Mouse (Mus musculus): ENCODE measurements around the gene Gm10718. TPM values are rescaled to one million over a fixed set of nuclear protein-coding genes. Genes with fewer than 3 reads are reported as not detected.
A peak's percentile ranks its signal among the peaks of the same experiment; 100 is the strongest.
"Not testable (repeated sequence)": the region's sequence is repeated elsewhere in the genome, so short reads cannot be mapped to it uniquely, and the experiment has no call there.

Gm10718 gene
- not detected in 2 replicates for polyA plus RNA-seq (2012; rRNA removed)

DNA sequence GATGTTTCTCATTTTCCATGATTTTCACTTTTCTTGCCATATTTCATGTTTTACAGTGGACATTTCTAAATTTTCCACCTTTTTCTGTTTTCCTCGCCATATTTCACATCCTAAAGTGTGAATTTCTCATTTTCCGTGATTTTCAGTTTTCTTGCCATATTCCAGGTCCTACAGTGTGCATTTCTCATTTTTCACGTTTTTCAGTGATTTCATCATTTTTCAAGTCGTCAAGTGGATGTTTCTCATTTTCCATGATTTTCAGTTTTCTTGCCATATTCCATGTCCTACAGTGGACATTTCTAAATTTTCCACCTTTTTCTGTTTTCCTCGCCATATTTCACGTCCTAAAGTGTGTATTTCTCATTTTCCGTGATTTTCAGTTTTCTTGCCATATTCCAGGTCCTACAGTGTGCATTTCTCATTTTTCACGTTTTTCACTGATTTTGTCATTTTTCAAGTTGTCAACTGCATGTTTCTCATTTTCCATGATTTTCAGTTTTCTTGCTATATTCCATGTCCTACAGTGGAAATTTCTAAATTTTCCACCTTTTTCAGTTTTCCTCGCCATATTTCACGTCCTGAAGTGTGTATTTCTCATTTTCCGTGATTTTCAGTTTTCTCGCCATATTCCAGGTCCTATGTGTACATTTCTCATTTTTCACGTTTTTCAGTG, at the start of gene Gm10718:
Gm10718 (plus strand) TSS at position 236 of the 673 bp plus-strand sequence.
- not testable (repeated sequence) for DNase-seq (ENCODE audit: low read depth)

DNA sequence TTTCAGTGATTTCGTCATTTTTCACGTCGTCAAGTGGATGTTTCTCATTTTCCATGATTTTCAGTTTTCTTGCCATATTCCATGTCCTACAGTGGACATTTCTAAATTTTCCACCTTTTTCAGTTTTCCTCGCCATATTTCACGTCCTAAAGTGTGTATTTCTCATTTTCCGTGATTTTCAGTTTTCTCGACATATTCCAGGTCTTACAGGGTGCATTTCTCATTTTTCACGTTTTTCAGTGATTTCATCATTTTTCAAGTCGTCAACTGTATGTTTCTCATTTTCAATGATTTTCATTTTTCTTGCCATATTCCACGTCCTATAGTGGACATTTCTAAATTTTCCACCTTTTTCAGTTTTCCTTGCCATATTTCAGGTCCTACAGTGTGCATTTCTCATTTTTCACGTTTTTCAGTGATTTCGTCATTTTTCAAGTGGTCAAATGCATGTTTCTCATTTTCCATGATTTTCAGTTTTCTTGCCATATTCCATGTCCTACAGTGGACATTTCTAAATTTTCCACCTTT, 22.8 kb upstream of the Gm10718 start, which contains the start of gene Gm10722:
Gm10722 (plus strand) TSS at position 478 of the 528 bp plus-strand sequence.
- DNase-seq (ENCODE audit: low read depth) = not testable (repeated sequence)

DNA sequence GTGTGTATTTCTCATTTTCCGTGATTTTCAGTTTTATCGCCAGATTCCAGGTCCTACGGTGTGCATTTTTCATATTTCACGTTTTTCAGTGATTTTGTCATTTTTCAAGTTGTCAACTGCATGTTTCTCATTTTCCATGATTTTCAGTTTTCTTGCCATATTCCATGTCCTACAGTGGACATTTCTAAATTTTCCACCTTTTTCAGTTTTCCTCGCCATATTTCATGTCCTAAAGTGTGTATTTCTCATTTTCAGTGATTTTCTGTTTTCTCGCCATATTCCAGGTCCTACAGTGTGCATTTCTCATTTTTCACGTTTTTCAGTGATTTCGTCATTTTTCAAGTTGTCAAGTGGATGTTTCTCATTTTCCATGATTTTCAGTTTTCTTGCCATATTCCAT, 22.3 kb upstream of the Gm10718 start:
- DNase-seq (ENCODE audit: low read depth) = not testable (repeated sequence)

DNA sequence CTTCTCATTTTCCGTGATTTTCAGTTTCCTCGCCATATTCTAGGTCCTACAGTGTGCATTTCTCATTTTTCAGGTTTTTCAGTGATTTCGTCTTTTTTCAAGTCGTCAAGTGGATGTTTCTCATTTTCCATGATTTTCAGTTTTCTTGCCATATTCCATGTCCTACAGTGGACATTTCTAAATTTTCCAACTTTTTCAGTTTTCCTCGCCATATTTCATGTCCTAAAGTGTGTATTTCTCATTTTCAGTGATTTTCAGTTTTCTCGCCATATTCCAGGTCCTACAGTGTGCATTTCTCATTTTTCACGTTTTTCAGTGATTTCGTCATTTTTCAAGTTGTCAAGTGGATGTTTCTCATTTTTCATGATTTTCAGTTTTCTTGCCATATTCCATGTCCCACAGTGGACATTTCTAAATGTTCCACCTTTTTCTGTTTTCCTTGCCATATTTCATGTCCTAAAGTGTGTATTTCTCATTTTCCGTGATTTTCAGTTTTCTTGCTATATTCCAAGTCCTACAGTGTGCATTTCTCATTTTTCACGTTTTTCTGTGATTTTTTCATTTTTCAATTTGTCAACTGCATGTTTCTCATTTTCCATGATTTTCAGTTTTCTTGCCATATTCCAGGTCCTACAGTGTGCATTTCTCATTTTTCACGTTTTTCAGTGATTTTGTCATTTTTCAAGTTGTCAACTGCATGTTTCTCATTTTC, 21.2 kb upstream of the Gm10718 start:
- peak; percentile 0 for DNase-seq (ENCODE audit: low read depth)

DNA sequence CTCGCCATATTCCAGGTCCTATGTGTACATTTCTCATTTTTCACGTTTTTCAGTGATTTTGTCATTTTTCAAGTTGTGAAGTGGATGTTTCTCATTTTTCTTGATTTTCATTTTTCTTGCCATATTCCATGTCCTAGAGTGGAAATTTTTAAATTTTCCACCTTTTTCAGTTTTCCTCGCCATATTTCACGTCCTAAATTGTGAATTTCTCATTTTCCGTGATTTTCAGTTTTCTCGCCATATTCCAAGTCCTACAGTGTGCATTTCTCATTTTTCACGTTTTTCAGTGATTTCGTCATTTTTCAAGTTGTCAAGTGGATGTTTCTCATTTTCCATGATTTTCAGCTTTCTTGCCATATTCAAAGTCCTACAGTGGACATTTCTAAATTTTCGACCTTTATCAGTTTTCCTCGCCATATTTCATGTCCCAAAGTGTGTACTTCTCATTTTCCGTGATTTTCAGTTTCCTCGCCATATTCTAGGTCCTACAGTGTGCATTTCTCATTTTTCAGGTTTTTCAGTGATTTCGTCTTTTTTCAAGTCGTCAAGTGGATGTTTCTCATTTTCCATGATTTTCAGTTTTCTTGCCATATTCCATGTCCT, 20.5 kb upstream of the Gm10718 start, which contains the start of gene Gm11168:
Gm11168 (plus strand) TSS at position 553 of the 603 bp plus-strand sequence.
- DNase-seq (ENCODE audit: low read depth) = not testable (repeated sequence)

DNA sequence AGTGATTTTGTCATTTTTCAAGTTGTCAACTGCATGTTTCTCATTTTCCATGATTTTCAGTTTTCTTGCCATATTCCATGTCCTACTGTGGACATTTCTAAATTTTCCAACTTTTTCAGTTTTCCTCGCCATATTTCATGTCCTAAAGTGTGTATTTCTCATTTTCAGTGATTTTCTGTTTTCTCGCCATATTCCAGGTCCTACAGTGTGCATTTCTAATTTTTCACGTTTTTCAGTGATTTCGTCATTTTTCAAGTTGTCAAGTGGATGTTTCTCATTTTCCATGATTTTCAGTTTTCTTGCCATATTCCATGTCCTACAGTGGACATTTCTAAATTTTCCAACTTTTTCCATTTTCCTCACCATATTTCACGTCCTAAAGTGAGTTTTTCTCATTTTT, 17.2 kb upstream of the Gm10718 start:
- not testable (repeated sequence) for DNase-seq (ENCODE audit: low read depth)

DNA sequence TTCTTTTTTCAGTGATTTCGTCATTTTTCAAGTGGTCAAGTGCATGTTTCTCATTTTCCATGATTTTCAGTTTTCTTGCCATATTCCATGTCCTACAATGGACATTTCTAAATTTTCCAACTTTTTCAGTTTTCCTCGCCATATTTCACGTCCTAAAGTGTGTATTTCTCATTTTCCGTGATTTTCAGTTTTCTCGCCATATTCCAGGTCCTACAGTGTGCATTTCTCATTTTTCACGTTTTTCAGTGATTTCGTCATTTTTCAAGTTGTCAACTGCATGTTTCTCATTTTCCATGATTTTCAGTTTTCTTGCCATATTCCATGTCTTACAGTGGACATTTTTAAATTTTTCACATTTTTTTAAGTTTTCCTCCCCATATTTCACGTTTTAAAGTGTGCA, 16.7 kb upstream of the Gm10718 start:
- DNase-seq (ENCODE audit: low read depth) = not testable (repeated sequence)

DNA sequence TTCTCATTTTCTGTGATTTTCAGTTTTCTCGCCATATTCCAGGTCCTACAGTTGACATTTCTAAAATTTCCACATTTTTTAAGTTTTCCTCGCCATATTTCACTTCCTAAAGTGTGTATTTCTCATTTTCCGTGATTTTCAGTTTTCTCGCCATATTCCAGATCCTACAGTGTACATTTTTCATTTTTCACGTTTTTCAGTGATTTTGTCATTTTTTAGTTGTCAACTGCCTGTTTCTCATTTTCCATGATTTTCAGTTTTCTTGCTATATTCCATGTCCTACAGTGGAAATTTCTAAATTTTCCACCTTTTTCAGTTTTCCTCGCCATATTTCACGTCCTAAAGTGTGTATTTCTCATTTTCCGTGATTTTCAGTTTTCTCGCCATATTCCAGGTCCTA, 16.1 kb upstream of the Gm10718 start:
- not testable (repeated sequence) for DNase-seq (ENCODE audit: low read depth)

DNA sequence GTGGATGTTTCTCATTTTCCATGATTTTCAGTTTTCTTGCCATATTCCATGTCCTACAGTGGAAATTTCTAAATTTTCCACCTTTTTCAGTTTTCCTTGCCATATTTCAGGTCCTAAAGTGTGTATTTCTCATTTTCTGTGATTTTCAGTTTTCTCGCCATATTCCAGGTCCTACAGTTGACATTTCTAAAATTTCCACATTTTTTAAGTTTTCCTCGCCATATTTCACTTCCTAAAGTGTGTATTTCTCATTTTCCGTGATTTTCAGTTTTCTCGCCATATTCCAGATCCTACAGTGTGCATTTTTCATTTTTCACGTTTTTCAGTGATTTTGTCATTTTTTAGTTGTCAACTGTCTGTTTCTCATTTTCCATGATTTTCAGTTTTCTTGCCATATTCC, 14.0 kb upstream of the Gm10718 start:
- DNase-seq (ENCODE audit: low read depth) = not testable (repeated sequence)

DNA sequence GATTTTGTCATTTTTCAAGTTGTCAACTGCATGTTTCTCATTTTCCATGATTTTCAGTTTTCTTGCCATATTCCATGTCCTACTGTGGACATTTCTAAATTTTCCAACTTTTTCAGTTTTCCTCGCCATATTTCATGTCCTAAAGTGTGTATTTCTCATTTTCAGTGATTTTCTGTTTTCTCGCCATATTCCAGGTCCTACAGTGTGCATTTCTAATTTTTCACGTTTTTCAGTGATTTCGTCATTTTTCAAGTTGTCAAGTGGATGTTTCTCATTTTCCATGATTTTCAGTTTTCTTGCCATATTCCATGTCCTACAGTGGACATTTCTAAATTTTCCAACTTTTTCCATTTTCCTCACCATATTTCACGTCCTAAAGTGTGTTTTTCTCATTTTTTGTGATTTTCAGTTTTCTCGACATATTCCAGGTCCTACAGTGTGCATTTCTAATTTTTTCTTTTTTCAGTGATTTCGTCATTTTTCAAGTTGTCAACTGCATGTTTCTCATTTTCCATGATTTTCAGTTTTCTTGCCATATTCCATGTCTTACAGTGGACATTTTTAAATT, 11.2 kb upstream of the Gm10718 start:
- not testable (repeated sequence) for DNase-seq (ENCODE audit: low read depth)

DNA sequence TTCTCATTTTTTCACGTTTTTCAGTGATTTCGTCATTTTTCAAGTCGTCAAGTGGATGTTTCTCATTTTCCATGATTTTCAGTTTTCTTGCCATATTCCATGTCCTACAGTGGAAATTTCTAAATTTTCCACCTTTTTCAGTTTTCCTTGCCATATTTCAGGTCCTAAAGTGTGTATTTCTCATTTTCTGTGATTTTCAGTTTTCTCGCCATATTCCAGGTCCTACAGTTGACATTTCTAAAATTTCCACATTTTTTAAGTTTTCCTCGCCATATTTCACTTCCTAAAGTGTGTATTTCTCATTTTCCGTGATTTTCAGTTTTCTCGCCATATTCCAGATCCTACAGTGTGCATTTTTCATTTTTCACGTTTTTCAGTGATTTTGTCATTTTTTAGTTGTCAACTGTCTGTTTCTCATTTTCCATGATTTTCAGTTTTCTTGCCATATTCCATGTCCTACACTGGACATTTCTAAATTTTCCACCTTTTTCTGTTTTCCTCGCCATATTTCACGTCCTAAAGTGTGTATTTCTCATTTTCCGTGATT, 10.5 kb upstream of the Gm10718 start, which contains the start of gene Gm10721:
Gm10721 (plus strand) TSS at position 408 of the 547 bp plus-strand sequence.
- not testable (repeated sequence) for DNase-seq (ENCODE audit: low read depth)

DNA sequence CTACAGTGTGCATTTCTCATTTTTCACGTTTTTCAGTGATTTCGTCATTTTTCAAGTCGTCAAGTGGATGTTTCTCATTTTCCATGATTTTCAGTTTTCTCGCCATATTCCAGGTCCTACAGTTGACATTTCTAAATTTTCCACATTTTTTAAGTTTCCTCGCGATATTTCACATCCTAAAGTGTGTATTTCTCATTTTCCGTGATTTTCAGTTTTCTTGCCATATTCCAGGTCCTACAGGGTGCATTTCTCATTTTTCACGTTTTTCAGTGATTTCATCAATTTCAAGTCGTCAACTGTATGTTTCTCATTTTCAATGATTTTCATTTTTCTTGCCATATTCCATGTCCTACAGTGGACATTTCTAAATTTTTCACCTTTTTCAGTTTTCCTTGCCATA, 8.0 kb upstream of the Gm10718 start, which contains the start of gene Gm10720:
Gm10720 (plus strand) TSS at position 301 of the 400 bp plus-strand sequence.
- DNase-seq (ENCODE audit: low read depth) = not testable (repeated sequence)

DNA sequence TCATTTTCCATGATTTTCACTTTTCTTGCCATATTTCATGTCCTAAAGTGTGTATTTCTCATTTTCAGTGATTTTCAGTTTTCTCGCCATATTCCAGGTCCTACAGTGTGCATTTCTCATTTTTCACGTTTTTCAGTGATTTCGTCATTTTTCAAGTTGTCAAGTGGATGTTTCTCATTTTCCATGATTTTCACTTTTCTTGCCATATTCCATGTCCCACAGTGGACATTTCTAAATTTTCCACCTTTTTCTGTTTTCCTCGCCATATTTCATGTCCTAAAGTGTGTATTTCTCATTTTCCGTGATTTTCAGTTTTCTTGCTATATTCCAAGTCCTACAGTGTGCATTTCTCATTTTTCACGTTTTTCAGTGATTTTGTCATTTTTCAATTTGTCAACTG, 7.5 kb upstream of the Gm10718 start:
- not testable (repeated sequence) for DNase-seq (ENCODE audit: low read depth)

DNA sequence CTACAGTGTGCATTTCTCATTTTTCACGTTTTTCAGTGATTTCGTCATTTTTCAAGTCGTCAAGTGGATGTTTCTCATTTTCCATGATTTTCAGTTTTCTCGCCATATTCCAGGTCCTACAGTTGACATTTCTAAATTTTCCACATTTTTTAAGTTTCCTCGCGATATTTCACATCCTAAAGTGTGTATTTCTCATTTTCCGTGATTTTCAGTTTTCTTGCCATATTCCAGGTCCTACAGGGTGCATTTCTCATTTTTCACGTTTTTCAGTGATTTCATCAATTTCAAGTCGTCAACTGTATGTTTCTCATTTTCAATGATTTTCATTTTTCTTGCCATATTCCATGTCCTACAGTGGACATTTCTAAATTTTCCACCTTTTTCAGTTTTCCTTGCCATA, 6.2 kb upstream of the Gm10718 start, which contains the start of gene Gm10719:
Gm10719 (plus strand) TSS at position 301 of the 400 bp plus-strand sequence.
- DNase-seq (ENCODE audit: low read depth) = not testable (repeated sequence)

DNA sequence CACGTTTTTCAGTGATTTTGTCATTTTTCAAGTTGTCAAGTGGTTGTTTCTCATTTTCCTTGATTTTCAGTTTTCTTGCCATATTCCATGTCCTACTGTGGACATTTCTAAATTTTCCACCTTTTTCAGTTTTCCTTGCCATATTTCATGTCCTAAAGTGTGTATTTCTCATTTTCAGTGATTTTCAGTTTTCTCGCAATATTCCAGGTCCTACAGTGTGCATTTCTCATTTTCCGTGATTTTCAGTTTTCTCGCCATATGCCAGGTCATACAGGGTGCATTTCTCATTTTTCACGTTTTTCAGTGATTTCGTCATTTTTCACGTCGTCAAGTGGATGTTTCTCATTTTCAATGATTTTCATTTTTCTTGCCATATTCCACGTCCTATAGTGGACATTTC, 4.4 kb upstream of the Gm10718 start:
- not testable (repeated sequence) for DNase-seq (ENCODE audit: low read depth)

DNA sequence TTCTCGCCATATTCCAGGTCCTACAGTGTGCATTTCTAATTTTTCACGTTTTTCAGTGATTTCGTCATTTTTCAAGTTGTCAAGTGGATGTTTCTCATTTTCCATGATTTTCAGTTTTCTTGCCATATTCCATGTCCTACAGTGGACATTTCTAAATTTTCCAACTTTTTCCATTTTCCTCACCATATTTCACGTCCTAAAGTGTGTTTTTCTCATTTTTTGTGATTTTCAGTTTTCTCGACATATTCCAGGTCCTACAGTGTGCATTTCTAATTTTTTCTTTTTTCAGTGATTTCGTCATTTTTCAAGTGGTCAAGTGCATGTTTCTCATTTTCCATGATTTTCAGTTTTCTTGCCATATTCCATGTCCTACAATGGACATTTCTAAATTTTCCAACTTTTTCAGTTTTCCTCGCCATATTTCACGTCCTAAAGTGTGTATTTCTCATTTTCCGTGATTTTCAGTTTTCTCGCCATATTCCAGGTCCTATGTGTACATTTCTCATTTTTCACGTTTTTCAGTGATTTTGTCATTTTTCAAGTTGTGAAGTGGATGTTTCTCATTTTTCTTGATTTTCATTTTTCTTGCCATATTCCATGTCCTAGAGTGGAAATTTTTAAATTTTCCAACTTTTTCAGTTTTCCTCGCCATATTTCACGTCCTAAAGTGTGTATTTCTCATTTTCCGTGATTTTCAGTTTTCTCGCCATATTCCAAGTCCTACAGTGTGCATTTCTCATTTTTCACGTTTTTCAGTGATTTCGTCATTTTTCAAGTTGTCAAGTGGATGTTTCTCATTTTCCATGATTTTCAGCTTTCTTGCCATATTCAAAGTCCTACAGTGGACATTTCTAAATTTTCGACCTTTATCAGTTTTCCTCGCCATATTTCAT, 3.3 kb upstream of the Gm10718 start:
- not testable (repeated sequence) for DNase-seq (ENCODE audit: low read depth)

DNA sequence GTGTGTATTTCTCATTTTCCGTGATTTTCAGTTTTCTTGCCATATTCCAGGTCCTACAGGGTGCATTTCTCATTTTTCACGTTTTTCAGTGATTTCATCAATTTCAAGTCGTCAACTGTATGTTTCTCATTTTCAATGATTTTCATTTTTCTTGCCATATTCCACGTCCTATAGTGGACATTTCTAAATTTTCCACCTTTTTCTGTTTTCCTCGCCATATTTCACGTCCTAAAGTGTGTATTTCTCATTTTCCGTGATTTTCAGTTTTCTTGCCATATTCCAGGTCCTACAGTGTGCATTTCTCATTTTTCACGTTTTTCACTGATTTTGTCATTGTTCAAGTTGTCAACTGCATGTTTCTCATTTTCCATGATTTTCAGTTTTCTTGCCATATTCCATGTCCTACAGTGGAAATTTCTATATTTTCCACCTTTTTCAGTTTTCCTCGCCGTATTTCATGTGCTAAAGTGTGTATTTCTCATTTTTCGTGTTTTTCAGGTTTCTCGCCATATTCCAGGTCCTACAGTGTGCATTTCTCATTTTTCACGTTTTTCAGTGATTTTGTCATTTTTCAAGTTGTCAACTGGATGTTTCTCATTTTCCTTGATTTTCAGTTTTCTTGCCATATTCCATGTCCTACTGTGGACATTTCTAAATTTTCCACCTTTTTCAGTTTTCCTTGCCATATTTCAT, 885 bp upstream of the Gm10718 start:
- not testable (repeated sequence) for DNase-seq (ENCODE audit: low read depth)

DNA sequence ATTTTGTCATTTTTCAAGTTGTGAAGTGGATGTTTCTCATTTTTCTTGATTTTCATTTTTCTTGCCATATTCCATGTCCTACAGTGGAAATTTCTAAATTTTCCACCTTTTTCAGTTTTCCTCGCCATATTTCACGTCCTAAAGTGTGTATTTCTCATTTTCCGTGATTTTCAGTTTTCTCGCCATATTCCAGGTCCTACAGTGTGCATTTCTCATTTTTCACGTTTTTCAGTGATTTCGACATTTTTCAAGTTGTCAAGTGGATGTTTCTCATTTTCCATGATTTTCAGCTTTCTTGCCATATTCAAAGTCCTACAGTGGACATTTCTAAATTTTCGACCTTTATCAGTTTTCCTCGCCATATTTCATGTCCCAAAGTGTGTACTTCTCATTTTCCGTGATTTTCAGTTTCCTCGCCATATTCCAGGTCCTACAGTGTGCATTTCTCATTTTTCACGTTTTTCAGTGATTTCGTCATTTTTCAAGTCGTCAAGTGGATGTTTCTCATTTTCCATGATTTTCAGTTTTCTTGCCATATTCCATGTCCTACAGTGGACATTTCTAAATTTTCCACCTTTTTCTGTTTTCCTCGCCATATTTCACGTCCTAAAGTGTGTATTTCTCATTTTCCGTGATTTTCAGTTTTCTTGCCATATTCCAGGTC, 770 bp downstream of the Gm10718 start:
- not testable (repeated sequence) for DNase-seq (ENCODE audit: low read depth)

DNA sequence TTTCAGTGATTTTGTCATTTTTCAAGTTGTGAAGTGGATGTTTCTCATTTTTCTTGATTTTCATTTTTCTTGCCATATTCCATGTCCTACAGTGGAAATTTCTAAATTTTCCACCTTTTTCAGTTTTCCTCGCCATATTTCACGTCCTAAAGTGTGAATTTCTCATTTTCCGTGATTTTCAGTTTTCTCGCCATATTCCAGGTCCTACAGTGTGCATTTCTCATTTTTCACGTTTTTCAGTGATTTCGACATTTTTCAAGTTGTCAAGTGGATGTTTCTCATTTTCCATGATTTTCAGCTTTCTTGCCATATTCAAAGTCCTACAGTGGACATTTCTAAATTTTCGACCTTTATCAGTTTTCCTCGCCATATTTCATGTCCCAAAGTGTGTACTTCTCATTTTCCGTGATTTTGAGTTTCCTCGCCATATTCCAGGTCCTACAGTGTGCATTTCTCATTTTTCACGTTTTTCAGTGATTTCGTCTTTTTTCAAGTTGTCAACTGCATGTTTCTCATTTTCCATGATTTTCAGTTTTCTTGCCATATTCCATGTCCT, 1.6 kb downstream of the Gm10718 start, which contains the start of gene Gm10717:
Gm10717 (plus strand) TSS at position 506 of the 556 bp plus-strand sequence.
- not testable (repeated sequence) for DNase-seq (ENCODE audit: low read depth)
